Mouse (Mus musculus): ENCODE results near the gene Med13l. TPM values are rescaled to one million over a fixed set of nuclear protein-coding genes. Genes with fewer than 3 reads are reported as not detected.

The Med13l gene
- polyA plus RNA-seq, 1 experiment from 2014 or later, result 17.1 TPM

DNA sequence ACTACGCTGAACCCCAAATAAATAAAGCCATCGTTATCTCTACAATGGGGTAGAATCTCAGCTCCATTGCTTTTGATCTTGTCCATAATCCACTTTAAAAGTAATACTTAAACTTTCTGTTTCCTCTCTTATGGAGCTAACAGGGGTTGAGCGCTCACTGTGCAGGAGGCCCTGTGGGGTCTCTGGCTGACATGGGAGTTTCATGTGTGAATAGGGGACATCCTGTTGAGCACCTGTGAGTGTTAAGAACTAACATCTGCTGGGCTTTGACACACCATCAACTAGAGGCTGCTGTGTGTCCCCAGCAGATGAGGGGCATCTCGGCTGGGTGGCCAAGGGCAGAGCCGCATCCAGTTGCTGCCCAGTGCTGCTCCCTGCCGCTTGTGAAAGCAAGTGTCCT is 157.6 kb downstream of the Med13l start:
- Histone ChIP-seq H3K4me1 (replicated peaks) (peaks cover 19% of the 10 kb centered on the region), H3K9ac (replicated peaks) (no peak overlapping the region), H3K27ac (no peak overlapping the region), H3K36me3 (peaks cover 22% of the 10 kb centered on the region), H3K4me2 (no peak overlapping the region), H3K27me3 (no peaks in the 10 kb centered on the region), H3K9me3 (no peaks in the 10 kb centered on the region), H3K4me3 (replicated peaks) (no peak overlapping the region)
- 72% methylated on average over 6 of the region's 6 CpGs for WGBS
- no peak for ATAC-seq (ENCODE audit: insufficient number of reproducible peaks, insufficient read depth, low FRiP score, low TSS enrichment, low read depth)

GRCm38 (mm10) chr5:118721416-118721815 is 160.9 kb downstream of the Med13l start:
- ATAC-seq (ENCODE audit: insufficient number of reproducible peaks, insufficient read depth, low FRiP score, low TSS enrichment, low read depth), result no peak
- WGBS, result 86% methylated on average over 12 of the region's 12 CpGs
- no peak overlapping the region for H3K4me2 ChIP-seq
- H3K36me3 ChIP-seq, result peaks cover 47% of the 10 kb centered on the region
- no peaks in the 10 kb centered on the region for H3K27me3 ChIP-seq
- H3K4me1 ChIP-seq (replicated peaks), result peaks cover 13% of the 10 kb centered on the region
- H3K4me3 ChIP-seq (replicated peaks), result no peak overlapping the region
- no peaks in the 10 kb centered on the region for H3K9me3 ChIP-seq
- no peak overlapping the region for H3K27ac ChIP-seq
- no peak overlapping the region for H3K9ac ChIP-seq (replicated peaks)

DNA sequence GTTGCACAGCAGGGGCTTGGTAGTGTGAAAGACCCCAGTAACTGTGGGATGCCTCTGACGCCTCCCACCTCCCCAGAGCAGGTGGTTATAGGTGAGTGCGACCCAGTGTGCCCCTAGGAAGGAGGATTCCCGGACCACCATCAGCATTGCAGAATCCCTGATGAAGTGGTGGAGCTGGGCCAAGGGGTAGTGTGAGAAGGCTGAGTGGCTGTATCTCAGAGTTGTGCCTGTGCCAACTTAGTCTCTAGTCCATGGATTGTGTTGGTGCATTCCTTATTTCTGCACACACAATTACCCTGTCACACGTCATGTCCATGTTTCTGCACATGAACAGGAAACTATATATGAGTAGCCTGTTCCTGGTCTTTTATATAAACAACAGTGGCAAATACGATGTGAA is 161.4 kb downstream of the Med13l start:
- H3K27me3 ChIP-seq, result no peaks in the 10 kb centered on the region
- no peak overlapping the region for H3K4me2 ChIP-seq
- H3K9ac ChIP-seq (replicated peaks), result no peak overlapping the region
- H3K9me3 ChIP-seq, result no peaks in the 10 kb centered on the region
- no peak for ATAC-seq (ENCODE audit: insufficient number of reproducible peaks, insufficient read depth, low FRiP score, low TSS enrichment, low read depth)
- H3K4me3 ChIP-seq (replicated peaks), result no peak overlapping the region
- peaks cover 52% of the 10 kb centered on the region for H3K36me3 ChIP-seq
- peaks cover 8% of the 10 kb centered on the region for H3K4me1 ChIP-seq (replicated peaks)
- WGBS, result 90% methylated on average over 5 of the region's 5 CpGs
- H3K27ac ChIP-seq, result no peak overlapping the region

GRCm38 (mm10) chr5:118722456-118722855 is 162.0 kb downstream of the Med13l start:
- no peaks in the 10 kb centered on the region for H3K27me3 ChIP-seq
- H3K4me3 ChIP-seq (replicated peaks), result no peak overlapping the region
- ATAC-seq (ENCODE audit: insufficient number of reproducible peaks, insufficient read depth, low FRiP score, low TSS enrichment, low read depth), result no peak
- no peak overlapping the region for H3K27ac ChIP-seq
- H3K9ac ChIP-seq (replicated peaks), result no peak overlapping the region
- no peaks in the 10 kb centered on the region for H3K9me3 ChIP-seq
- H3K36me3 ChIP-seq, result peaks cover 58% of the 10 kb centered on the region
- 85% methylated on average over 3 of the region's 3 CpGs for WGBS
- H3K4me1 ChIP-seq (replicated peaks), result peaks cover 4% of the 10 kb centered on the region
- H3K4me2 ChIP-seq, result no peak overlapping the region

DNA sequence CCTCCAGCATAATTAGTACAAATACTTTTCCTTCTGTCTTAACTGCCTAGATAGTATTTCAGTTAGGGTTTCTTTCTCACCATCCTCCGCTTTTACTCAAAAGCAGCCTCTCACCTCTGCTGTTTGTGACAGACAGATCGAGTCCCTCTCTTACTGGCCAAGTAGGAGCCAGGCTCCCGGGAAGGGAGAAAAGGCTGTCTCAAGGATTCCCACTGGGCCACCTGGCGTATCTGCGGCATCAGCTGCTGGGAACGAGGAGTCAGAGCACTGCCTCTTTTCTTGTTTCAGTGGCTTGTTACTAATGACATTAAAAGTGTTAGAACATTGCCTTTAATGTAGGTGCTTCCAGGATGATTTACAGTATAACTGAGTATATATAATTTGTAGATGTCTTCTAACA is 164.9 kb downstream of the Med13l start:
- H3K4me2 ChIP-seq, result no peak overlapping the region
- H3K36me3 ChIP-seq, result peaks cover 87% of the 10 kb centered on the region
- 70% methylated on average over 6 of the region's 6 CpGs for WGBS
- H3K27me3 ChIP-seq, result no peaks in the 10 kb centered on the region
- H3K4me3 ChIP-seq (replicated peaks), result no peak overlapping the region
- no peak for ATAC-seq (ENCODE audit: insufficient number of reproducible peaks, insufficient read depth, low FRiP score, low TSS enrichment, low read depth)
- H3K9me3 ChIP-seq, result no peaks in the 10 kb centered on the region
- no peak overlapping the region for H3K27ac ChIP-seq
- no peak overlapping the region for H3K9ac ChIP-seq (replicated peaks)
- no peaks in the 10 kb centered on the region; the same call in 1 of the 2 replicates for H3K4me1 ChIP-seq (replicated peaks)

GRCm38 (mm10) chr5:118725886-118726505 is 165.5 kb downstream of the Med13l start:
- no peaks in the 10 kb centered on the region; the same call in 1 of the 2 replicates for H3K4me1 ChIP-seq (replicated peaks)
- peaks cover 93% of the 10 kb centered on the region for H3K36me3 ChIP-seq
- WGBS, result 88% methylated on average over 10 of the region's 10 CpGs
- no peak overlapping the region for H3K4me2 ChIP-seq
- no peaks in the 10 kb centered on the region for H3K9me3 ChIP-seq
- H3K9ac ChIP-seq (replicated peaks), result no peak overlapping the region
- H3K4me3 ChIP-seq (replicated peaks), result no peak overlapping the region
- H3K27me3 ChIP-seq, result no peaks in the 10 kb centered on the region
- no peak overlapping the region for H3K27ac ChIP-seq
- ATAC-seq (ENCODE audit: insufficient number of reproducible peaks, insufficient read depth, low FRiP score, low TSS enrichment, low read depth), result no peak

- no peaks in the 10 kb centered on the region for H3K27me3 ChIP-seq
- H3K4me3 ChIP-seq (replicated peaks), result no peak overlapping the region
- no peak overlapping the region for H3K4me2 ChIP-seq
- no peaks in the 10 kb centered on the region; the same call in 1 of the 2 replicates for H3K4me1 ChIP-seq (replicated peaks)
- peaks cover 93% of the 10 kb centered on the region for H3K36me3 ChIP-seq
- H3K9ac ChIP-seq (replicated peaks), result no peak overlapping the region
- no peak overlapping the region for H3K27ac ChIP-seq
- 93% methylated on average over 16 of the region's 16 CpGs for WGBS
- H3K9me3 ChIP-seq, result no peaks in the 10 kb centered on the region
- ATAC-seq (ENCODE audit: insufficient number of reproducible peaks, insufficient read depth, low FRiP score, low TSS enrichment, low read depth), result no peak
Measured at GRCm38 (mm10) chr5:118727336-118727735, 166.9 kb downstream of the Med13l start.

GRCm38 (mm10) chr5:118732221-118732620 is 171.7 kb downstream of the Med13l start:
- Histone ChIP-seq H3K4me2 (no peak overlapping the region), H3K27me3 (no peaks in the 10 kb centered on the region), H3K9me3 (no peaks in the 10 kb centered on the region), H3K4me3 (replicated peaks) (no peak overlapping the region), H3K36me3 (peaks cover 91% of the 10 kb centered on the region), H3K27ac (no peak overlapping the region), H3K4me1 (replicated peaks) (no peaks in the 10 kb centered on the region), H3K9ac (replicated peaks) (no peak overlapping the region; the same call in 1 of the 2 replicates)
- WGBS, result 41% methylated on average over 3 of the region's 3 CpGs
- ATAC-seq (ENCODE audit: insufficient number of reproducible peaks, insufficient read depth, low FRiP score, low TSS enrichment, low read depth), result no peak

GRCm38 (mm10) chr5:118732651-118733050 is 172.2 kb downstream of the Med13l start:
- Histone ChIP-seq H3K9ac (replicated peaks) (no peak overlapping the region; the same call in 1 of the 2 replicates), H3K27me3 (no peaks in the 10 kb centered on the region), H3K4me3 (replicated peaks) (no peak overlapping the region), H3K9me3 (no peaks in the 10 kb centered on the region), H3K27ac (no peak overlapping the region), H3K36me3 (peaks cover 88% of the 10 kb centered on the region), H3K4me2 (no peak overlapping the region), H3K4me1 (replicated peaks) (no peaks in the 10 kb centered on the region)
- WGBS, result 86% methylated on average over 8 of the region's 8 CpGs
- no peak for ATAC-seq (ENCODE audit: insufficient number of reproducible peaks, insufficient read depth, low FRiP score, low TSS enrichment, low read depth)

DNA sequence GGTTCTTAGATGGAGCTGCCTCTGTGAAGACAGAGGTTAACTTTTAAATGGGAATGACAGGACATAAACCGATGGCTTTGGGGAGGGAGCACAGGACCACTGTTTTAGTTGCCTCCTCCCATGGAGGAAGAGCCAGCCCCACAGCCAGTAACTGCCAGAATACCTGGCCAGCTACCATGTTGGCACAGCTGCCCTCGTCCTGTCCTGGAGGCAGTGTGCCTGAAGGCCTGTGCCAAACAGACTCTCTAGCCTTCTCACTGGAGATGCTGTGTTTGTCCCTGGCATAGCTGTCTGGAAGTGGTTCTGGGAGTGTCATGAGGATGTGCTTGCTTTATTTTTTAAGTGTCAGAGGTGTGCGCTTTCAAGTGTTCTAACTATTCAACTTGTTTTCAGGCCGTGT is 173.1 kb downstream of the Med13l start:
- no peaks in the 10 kb centered on the region for H3K9me3 ChIP-seq
- no peak for ATAC-seq (ENCODE audit: insufficient number of reproducible peaks, insufficient read depth, low FRiP score, low TSS enrichment, low read depth)
- H3K27ac ChIP-seq, result no peak overlapping the region
- 96% methylated on average over 4 of the region's 4 CpGs for WGBS
- H3K4me1 ChIP-seq (replicated peaks), result no peaks in the 10 kb centered on the region
- H3K27me3 ChIP-seq, result no peaks in the 10 kb centered on the region
- H3K4me2 ChIP-seq, result no peak overlapping the region
- H3K9ac ChIP-seq (replicated peaks), result no peak overlapping the region
- H3K4me3 ChIP-seq (replicated peaks), result no peak overlapping the region
- H3K36me3 ChIP-seq, result peaks cover 88% of the 10 kb centered on the region

- Histone ChIP-seq H3K27me3 (no peaks in the 10 kb centered on the region), H3K27ac (no peak overlapping the region), H3K4me1 (replicated peaks) (no peaks in the 10 kb centered on the region), H3K36me3 (peaks cover 88% of the 10 kb centered on the region), H3K4me2 (no peak overlapping the region), H3K4me3 (replicated peaks) (no peak overlapping the region), H3K9ac (replicated peaks) (no peak overlapping the region), H3K9me3 (no peaks in the 10 kb centered on the region)
- no peak for ATAC-seq (ENCODE audit: insufficient number of reproducible peaks, insufficient read depth, low FRiP score, low TSS enrichment, low read depth)
- 60% methylated on average over 9 of the region's 9 CpGs for WGBS
Measured at GRCm38 (mm10) chr5:118734455-118734854, 174.0 kb downstream of the Med13l start.

GRCm38 (mm10) chr5:118735738-118736137 is 175.3 kb downstream of the Med13l start:
- H3K36me3 ChIP-seq, result peaks cover 88% of the 10 kb centered on the region
- H3K4me1 ChIP-seq (replicated peaks), result no peaks in the 10 kb centered on the region
- no peak overlapping the region for H3K27ac ChIP-seq
- no peak overlapping the region for H3K4me2 ChIP-seq
- peaks cover 6% of the 10 kb centered on the region; the same call in 1 of the 2 replicates for H3K9me3 ChIP-seq
- WGBS, result 94% methylated on average over 8 of the region's 8 CpGs
- H3K27me3 ChIP-seq, result no peaks in the 10 kb centered on the region
- no peak overlapping the region for H3K4me3 ChIP-seq (replicated peaks)
- H3K9ac ChIP-seq (replicated peaks), result no peak overlapping the region
- no peak for ATAC-seq (ENCODE audit: insufficient number of reproducible peaks, insufficient read depth, low FRiP score, low TSS enrichment, low read depth)

Data from limb, embryonic 12.5 days (tissue).